Comparison of ENCODE assay signal across 8 mouse cellular contexts in the genomic region with DNA sequence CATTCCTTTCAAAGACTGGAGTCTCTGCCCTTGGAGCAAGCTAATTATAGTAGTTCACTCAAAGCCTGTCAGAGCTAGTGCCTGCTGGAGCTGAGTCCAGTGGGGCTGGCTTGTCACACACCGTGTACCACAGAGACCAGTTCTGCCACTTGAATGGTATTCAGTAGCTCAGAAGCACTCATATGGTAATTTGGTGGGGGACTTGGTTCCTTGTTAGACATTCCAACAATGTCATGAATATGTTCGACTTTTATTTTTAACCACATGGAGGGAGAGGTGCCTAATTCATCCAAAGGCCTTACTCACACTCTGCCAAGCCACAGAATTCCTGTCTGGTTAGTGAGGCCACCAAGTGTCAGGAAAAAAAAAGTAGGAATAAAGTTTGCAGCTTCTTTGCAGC. TPM values are rescaled to one million over a fixed set of nuclear protein-coding genes. Genes with fewer than 3 reads are reported as not detected.
A peak's percentile ranks its signal among the peaks of the same experiment; 100 is the strongest.
DNase-seq lines count a peak whose midpoint lies in the region; ATAC-seq lines count a peak whose summit lies in the region.

No protein-coding gene starts in this region.

- DNase-seq in layer of hippocampus, adult 9-11 months: peak; percentile 18
- no peak for DNase-seq in layer of hippocampus, adult 9-10 months (ENCODE audit: low spot score)
- DNase-seq in midbrain, embryonic 14.5 days: peak; percentile 58
- no peak for DNase-seq in B cell, adult 2 months
- no peak for DNase-seq in liver, embryonic 11.5 days (ENCODE audit: low spot score)
- no peak for DNase-seq in urinary bladder, postnatal 36 days (ENCODE audit: low spot score in 2 of 2)

- no peak overlapping the region for H3K9ac ChIP-seq in forebrain, embryonic 16.5 days (replicated peaks; ENCODE audit: low read depth, low read length)
- H3K9ac ChIP-seq in hindbrain, embryonic 16.5 days (ENCODE audit: low read depth, low read length): no peak overlapping the region
- H3K9ac ChIP-seq in midbrain, embryonic 14.5 days (replicated peaks; ENCODE audit: low read length): no peak overlapping the region
- no peak overlapping the region for H3K9ac ChIP-seq in liver, embryonic 11.5 days (ENCODE audit: low read depth, low read length)

- peaks cover 1% of the 10 kb centered on the region; the same call in 1 of the 2 replicates for H3K4me1 ChIP-seq in forebrain, embryonic 16.5 days (replicated peaks; ENCODE audit: control insufficient read depth, insufficient read depth, low read length)
- H3K4me1 ChIP-seq in hindbrain, embryonic 16.5 days (ENCODE audit: control insufficient read depth, insufficient read depth, low read depth, low read length): peaks cover 2% of the 10 kb centered on the region; the same call in 1 of the 2 replicates
- H3K4me1 ChIP-seq in midbrain, embryonic 14.5 days (ENCODE audit: control insufficient read depth, insufficient read depth, low read length): 0 out of 2 replicates have a peak, but pooled peaks cover 4% of the 10 kb centered on the region
- no peaks in the 10 kb centered on the region for H3K4me1 ChIP-seq in liver, embryonic 11.5 days (replicated peaks; ENCODE audit: control insufficient read depth, insufficient read depth, low read length)

- peak overlapping the region; percentile 57 for H3K27ac ChIP-seq in forebrain, embryonic 16.5 days (ENCODE audit: low read length)
- H3K27ac ChIP-seq in hindbrain, embryonic 16.5 days (ENCODE audit: low read depth, low read length): no peak overlapping the region
- H3K27ac ChIP-seq in midbrain, embryonic 14.5 days (replicated peaks; ENCODE audit: low read depth, low read length): no peak overlapping the region
- H3K27ac ChIP-seq in liver, embryonic 11.5 days (ENCODE audit: low read depth, low read length): no peak overlapping the region

- ATAC-seq in forebrain, embryonic 16.5 days: peak; percentile 94
- ATAC-seq in hindbrain, embryonic 16.5 days: peak; percentile 88
- ATAC-seq in midbrain, embryonic 14.5 days (ENCODE audit: low FRiP score, low TSS enrichment): peak; percentile 54
- no peak for ATAC-seq in liver, embryonic 11.5 days (replicated peaks; ENCODE audit: low FRiP score)

- H3K4me2 ChIP-seq in forebrain, embryonic 16.5 days (ENCODE audit: low read length): no peak overlapping the region
- no peak overlapping the region for H3K4me2 ChIP-seq in hindbrain, embryonic 16.5 days (ENCODE audit: low read length)
- H3K4me2 ChIP-seq in midbrain, embryonic 14.5 days (ENCODE audit: low read length): no peak overlapping the region
- H3K4me2 ChIP-seq in liver, embryonic 11.5 days: no peak overlapping the region

- H3K27me3 ChIP-seq in forebrain, embryonic 16.5 days (replicated peaks; ENCODE audit: control insufficient read depth, insufficient read depth, low read length): no peaks in the 10 kb centered on the region
- peaks cover 3% of the 10 kb centered on the region; the same call in 1 of the 2 replicates for H3K27me3 ChIP-seq in hindbrain, embryonic 16.5 days (replicated peaks; ENCODE audit: control insufficient read depth, insufficient read depth, low read length)
- H3K27me3 ChIP-seq in midbrain, embryonic 14.5 days (ENCODE audit: control insufficient read depth, insufficient read depth, low read length): peaks cover 5% of the 10 kb centered on the region; the same call in 1 of the 2 replicates
- peaks cover 18% of the 10 kb centered on the region for H3K27me3 ChIP-seq in liver, embryonic 11.5 days (replicated peaks; ENCODE audit: control insufficient read depth, insufficient read depth, low read length)

- H3K4me3 ChIP-seq in forebrain, embryonic 16.5 days (replicated peaks; ENCODE audit: low read length): no peak overlapping the region
- no peak overlapping the region for H3K4me3 ChIP-seq in hindbrain, embryonic 16.5 days (ENCODE audit: low read length)
- no peak overlapping the region for H3K4me3 ChIP-seq in midbrain, embryonic 14.5 days (replicated peaks; ENCODE audit: low read depth, low read length)
- H3K4me3 ChIP-seq in liver, embryonic 11.5 days (ENCODE audit: low read depth, low read length): no peak overlapping the region

- no peaks in the 10 kb centered on the region for H3K9me3 ChIP-seq in forebrain, embryonic 16.5 days (ENCODE audit: control insufficient read depth, low read length)
- H3K9me3 ChIP-seq in hindbrain, embryonic 16.5 days (ENCODE audit: control insufficient read depth, low read length): no peaks in the 10 kb centered on the region
- no peaks in the 10 kb centered on the region for H3K9me3 ChIP-seq in midbrain, embryonic 14.5 days (ENCODE audit: control insufficient read depth, low read length)
- H3K9me3 ChIP-seq in liver, embryonic 11.5 days (ENCODE audit: control insufficient read depth, low read length): no peaks in the 10 kb centered on the region

- no peaks in the 10 kb centered on the region for H3K36me3 ChIP-seq in forebrain, embryonic 16.5 days (ENCODE audit: control insufficient read depth, insufficient read depth)
- H3K36me3 ChIP-seq in hindbrain, embryonic 16.5 days (ENCODE audit: control insufficient read depth, insufficient read depth, low read length): no peaks in the 10 kb centered on the region
- no peaks in the 10 kb centered on the region for H3K36me3 ChIP-seq in midbrain, embryonic 14.5 days (ENCODE audit: control insufficient read depth, insufficient read depth, low read length)
- no peaks in the 10 kb centered on the region for H3K36me3 ChIP-seq in liver, embryonic 11.5 days (ENCODE audit: control insufficient read depth, insufficient read depth, low read length)

- WGBS in forebrain, embryonic 16.5 days: 10% methylated on average over 2 of the region's 2 CpGs
- 6% methylated on average over 2 of the region's 2 CpGs for WGBS in hindbrain, embryonic 16.5 days
- 11% methylated on average over 2 of the region's 2 CpGs for WGBS in midbrain, embryonic 14.5 days
- 61% methylated on average over 2 of the region's 2 CpGs for WGBS in liver, embryonic 11.5 days

RNA-seq across cellular contexts. Expression of a gene that starts 15.8 kb away (rescaled TPM):
- polyA plus RNA-seq in forebrain, embryonic 16.5 days (2015; fragmentation: Nextera tagmentation; extraction: Ambion mirVana): 0.11 TPM in 1 of 2 replicates, not detected in the other
- polyA plus RNA-seq in hindbrain, embryonic 16.5 days (2015; fragmentation: Nextera tagmentation; extraction: Ambion mirVana): 0.06 TPM in 1 of 2 replicates, not detected in the other
- not detected in 2 replicates for polyA plus RNA-seq in midbrain, embryonic 14.5 days (2014; fragmentation: Nextera tagmentation; extraction: Ambion mirVana)
- not detected in 2 replicates for polyA plus RNA-seq in liver, embryonic 11.5 days (2014; fragmentation: Nextera tagmentation; extraction: Ambion mirVana)

RNA-seq across cellular contexts. Expression of a gene that starts 19.0 kb away (rescaled TPM):
- 136 and 152 TPM in 2 replicates for polyA plus RNA-seq in forebrain, embryonic 16.5 days (2015; fragmentation: Nextera tagmentation; extraction: Ambion mirVana)
- polyA plus RNA-seq in hindbrain, embryonic 16.5 days (2015; fragmentation: Nextera tagmentation; extraction: Ambion mirVana): 84.7 and 88.3 TPM in 2 replicates
- 55.6 and 61.0 TPM in 2 replicates for polyA plus RNA-seq in midbrain, embryonic 14.5 days (2014; fragmentation: Nextera tagmentation; extraction: Ambion mirVana)
- 32.9 and 33.9 TPM in 2 replicates for polyA plus RNA-seq in liver, embryonic 11.5 days (2014; fragmentation: Nextera tagmentation; extraction: Ambion mirVana)

RNA-seq across cellular contexts. Expression of a gene that starts 22.7 kb away (rescaled TPM):
- 4.7 and 7.2 TPM in 2 replicates for polyA plus RNA-seq in forebrain, embryonic 16.5 days (2015; fragmentation: Nextera tagmentation; extraction: Ambion mirVana)
- polyA plus RNA-seq in hindbrain, embryonic 16.5 days (2015; fragmentation: Nextera tagmentation; extraction: Ambion mirVana): 1.5 and 5.5 TPM in 2 replicates
- 1.6 and 2.3 TPM in 2 replicates for polyA plus RNA-seq in midbrain, embryonic 14.5 days (2014; fragmentation: Nextera tagmentation; extraction: Ambion mirVana)
- polyA plus RNA-seq in liver, embryonic 11.5 days (2014; fragmentation: Nextera tagmentation; extraction: Ambion mirVana): 2.2 and 4.1 TPM in 2 replicates

RNA-seq across cellular contexts. Expression of a gene that starts 35.8 kb away (rescaled TPM):
- 472 and 511 TPM in 2 replicates for polyA plus RNA-seq in forebrain, embryonic 16.5 days (2015; fragmentation: Nextera tagmentation; extraction: Ambion mirVana)
- 538 and 563 TPM in 2 replicates for polyA plus RNA-seq in hindbrain, embryonic 16.5 days (2015; fragmentation: Nextera tagmentation; extraction: Ambion mirVana)
- polyA plus RNA-seq in midbrain, embryonic 14.5 days (2014; fragmentation: Nextera tagmentation; extraction: Ambion mirVana): 314 and 385 TPM in 2 replicates
- polyA plus RNA-seq in liver, embryonic 11.5 days (2014; fragmentation: Nextera tagmentation; extraction: Ambion mirVana): 43.4 and 44.8 TPM in 2 replicates

RNA-seq across cellular contexts. Expression of a gene that starts 55.5 kb away (rescaled TPM):
- polyA plus RNA-seq in forebrain, embryonic 16.5 days (2015; fragmentation: Nextera tagmentation; extraction: Ambion mirVana): 42.4 and 47.1 TPM in 2 replicates
- polyA plus RNA-seq in hindbrain, embryonic 16.5 days (2015; fragmentation: Nextera tagmentation; extraction: Ambion mirVana): 96.7 and 102 TPM in 2 replicates
- polyA plus RNA-seq in midbrain, embryonic 14.5 days (2014; fragmentation: Nextera tagmentation; extraction: Ambion mirVana): 18.2 and 19.4 TPM in 2 replicates
- polyA plus RNA-seq in liver, embryonic 11.5 days (2014; fragmentation: Nextera tagmentation; extraction: Ambion mirVana): 0.16 and 0.22 TPM in 2 replicates

Comparison
In these comparisons a context has a peak if more than half of its experiments do, and no peak if none do; other contexts are left out.
1. DNase-seq: peak in layer of hippocampus, adult 9-11 months (single experiment) and midbrain, embryonic 14.5 days (single experiment); none in layer of hippocampus, adult 9-10 months (single experiment), B cell, adult 2 months (0 of 2), liver, embryonic 11.5 days (single experiment) and urinary bladder, postnatal 36 days (0 of 2).